Mouse (Mus musculus): ENCODE data around the gene Gm8108. TPM values are rescaled to one million over a fixed set of nuclear protein-coding genes. Genes with fewer than 3 reads are reported as not detected.
A peak's percentile ranks its signal among the peaks of the same experiment; 100 is the strongest.
"Not testable (repeated sequence)": the region's sequence is repeated elsewhere in the genome, so short reads cannot be mapped to it uniquely, and the experiment has no call there.

Gm8108 gene
- total RNA-seq (2021) = under 1 TPM in 1 of 2 experiments, not detected in 1; 0.20 TPM
- long read RNA-seq, experiment 1 = 0 reads
- long read RNA-seq, experiment 2 = 0 reads

DNA sequence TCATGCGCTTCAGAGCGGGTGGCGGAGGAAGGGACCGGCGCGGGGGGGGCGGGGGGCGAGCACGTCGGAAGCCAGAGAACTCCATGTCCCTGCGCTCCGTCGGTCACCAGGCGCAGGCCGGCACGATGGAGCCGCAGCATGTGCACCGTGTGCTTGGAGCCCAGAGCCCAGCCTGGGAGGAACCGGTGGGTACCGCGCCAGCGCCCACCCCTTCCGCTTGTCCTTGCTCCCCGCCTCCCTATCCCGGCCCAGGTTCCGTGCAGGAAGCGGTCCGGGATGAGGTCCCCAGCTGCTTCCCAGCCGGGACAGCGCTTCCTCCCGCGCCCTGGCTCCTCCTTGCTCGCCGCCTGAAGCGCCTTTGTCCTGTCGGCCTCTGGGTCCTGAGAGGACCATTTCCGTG is at the start of gene Gm8108:
Gene Gm8108 (plus strand): TSS at position 101 of the 400 bp plus-strand sequence.
- DNase-seq = peak in 1 of 2 experiments; percentile 3

DNA sequence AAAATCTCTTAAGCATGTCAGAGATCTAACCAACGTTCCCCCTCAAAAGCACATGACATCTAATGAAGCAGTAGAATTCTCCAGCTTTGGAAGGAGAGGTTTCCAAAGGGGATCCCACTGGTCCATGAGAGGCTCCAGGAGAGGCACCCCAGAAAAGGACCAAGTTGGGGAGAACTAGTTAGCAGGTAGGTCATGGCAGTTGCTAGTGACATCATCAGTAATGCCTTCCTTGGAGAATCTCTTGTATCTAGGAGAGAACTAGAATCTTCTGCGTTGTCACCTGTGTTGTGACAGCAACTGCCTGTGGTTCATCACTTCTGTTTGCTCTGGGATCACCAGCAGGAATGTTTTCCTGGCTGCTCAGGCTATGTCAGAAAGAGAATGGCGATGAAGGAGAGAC is 26.5 kb upstream of the Gm8108 start, which contains the start of gene Gm3115:
Gene Gm3115 (plus strand): TSS at position 301 of the 400 bp plus-strand sequence.
- DNase-seq = not testable (repeated sequence)

DNA sequence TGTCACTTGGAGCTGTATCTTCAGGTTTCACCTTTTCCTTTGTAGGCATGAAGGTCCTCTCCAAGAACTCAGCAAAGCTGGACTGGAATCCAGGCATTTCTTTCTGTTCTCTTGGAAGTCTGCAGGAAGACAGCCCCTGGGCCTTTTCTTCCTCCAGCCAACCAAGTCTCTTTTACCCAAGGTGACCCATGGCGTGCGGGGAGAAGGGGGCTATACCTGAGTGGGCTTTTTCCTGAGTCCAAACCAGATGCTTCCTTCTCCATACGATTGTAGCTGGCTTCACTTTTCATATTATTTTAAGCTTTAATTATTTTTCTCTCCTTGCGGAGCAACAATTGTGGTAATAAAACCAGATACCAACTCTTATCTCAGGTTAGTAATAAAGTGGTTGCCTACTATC is 31.3 kb downstream of the Gm8108 start:
- not testable (repeated sequence) for DNase-seq

DNA sequence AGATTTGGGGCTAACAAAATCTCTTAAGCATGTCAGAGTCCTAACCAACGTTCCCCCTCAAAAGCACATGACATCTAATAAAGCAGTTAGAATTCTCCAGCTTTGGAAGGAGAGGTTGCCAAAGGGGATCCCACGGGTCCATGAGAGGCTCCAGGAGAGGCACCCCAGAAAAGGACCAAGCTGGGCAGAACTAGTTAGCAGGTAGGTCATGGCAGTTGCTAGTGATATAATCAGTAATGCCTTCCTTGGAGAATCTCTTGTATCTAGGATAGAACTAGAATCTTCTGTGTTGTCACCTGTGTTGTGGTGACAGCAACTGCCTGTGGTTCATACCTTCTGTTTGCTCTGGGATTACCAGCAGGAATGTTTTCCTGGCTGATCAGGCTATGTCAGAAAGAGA is 54.4 kb downstream of the Gm8108 start, which contains the start of gene Gm3127:
Gene Gm3127 (plus strand): TSS at position 301 of the 400 bp plus-strand sequence.
- DNase-seq = not testable (repeated sequence)

DNA sequence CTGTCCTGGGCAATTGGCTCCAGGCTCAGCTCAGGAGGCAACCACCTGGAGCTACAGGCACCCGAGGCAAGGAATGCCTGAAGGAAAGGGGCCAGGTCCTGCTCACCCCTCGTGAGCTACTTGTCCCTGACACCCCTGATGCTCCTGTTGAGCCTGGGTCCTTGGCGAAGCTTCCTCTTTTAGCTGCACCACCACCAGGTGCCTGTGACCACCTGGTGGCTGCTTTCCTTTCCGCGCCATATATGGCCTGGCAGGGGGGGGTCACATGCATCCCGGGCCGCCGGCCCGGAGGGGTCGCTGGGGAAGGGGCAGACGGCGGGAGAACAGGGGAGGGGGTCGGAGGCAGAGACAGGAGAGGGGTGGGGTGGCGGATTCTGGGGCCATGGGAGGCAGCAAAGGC is 71.7 kb downstream of the Gm8108 start:
- not testable (repeated sequence) for DNase-seq

Other genes starting within 250 kb of the Gm8108 start
- gene Gm2916, start 226.4 kb upstream of the Gm8108 start, total RNA-seq (2021) = not detected
- not detected for gene Gm3029, start 178.8 kb upstream of the Gm8108 start, total RNA-seq (2021)
- gene Gm3095, start 147.0 kb upstream of the Gm8108 start, total RNA-seq (2021) = not detected
- not detected for gene Gm3099, start 112.1 kb upstream of the Gm8108 start, total RNA-seq (2021)
- under 1 TPM; 0.16 to 0.83 TPM for gene Gm5796, start 86.6 kb upstream of the Gm8108 start, total RNA-seq (2021)
- gene Gm3115, start 26.4 kb upstream of the Gm8108 start, total RNA-seq (2021) = not detected
- not detected for gene Gm3127, start 54.5 kb downstream of the Gm8108 start, total RNA-seq (2021)
- not detected for gene Gm2974, start 72.0 kb downstream of the Gm8108 start, total RNA-seq (2021)
- gene Gm3138, start 139.1 kb downstream of the Gm8108 start, total RNA-seq (2021) = not detected
- gene Gm3149, start 206.8 kb downstream of the Gm8108 start, total RNA-seq (2021) = not detected
- gene 2610042L04Rik, start 224.2 kb downstream of the Gm8108 start, total RNA-seq (2021) = not detected

Measured in adrenal gland, postnatal 36 days (tissue).